Mouse (Mus musculus): ENCODE data around the gene Ccdc57.

The Ccdc57 gene

DNA sequence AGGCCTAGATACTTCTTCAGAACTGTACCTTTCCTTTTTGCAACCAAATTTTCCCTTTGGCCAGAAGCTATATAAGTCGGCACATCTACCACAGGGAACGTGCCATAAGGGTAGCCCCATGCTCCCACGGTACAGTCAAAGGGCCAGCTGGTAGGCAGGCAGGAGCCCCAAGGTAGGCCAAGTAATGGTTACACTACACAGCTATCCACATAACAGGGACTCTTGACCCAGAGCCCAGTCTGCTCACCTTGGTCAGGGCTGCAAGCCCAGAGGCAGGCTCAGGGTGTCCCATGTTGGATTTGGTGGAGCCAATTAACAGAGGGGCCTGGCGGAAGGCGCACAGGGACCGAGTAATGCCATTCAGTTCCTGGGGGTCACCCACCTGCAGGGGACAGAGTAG is 113.1 kb downstream of the Ccdc57 start:
- no peak for DNase-seq

DNA sequence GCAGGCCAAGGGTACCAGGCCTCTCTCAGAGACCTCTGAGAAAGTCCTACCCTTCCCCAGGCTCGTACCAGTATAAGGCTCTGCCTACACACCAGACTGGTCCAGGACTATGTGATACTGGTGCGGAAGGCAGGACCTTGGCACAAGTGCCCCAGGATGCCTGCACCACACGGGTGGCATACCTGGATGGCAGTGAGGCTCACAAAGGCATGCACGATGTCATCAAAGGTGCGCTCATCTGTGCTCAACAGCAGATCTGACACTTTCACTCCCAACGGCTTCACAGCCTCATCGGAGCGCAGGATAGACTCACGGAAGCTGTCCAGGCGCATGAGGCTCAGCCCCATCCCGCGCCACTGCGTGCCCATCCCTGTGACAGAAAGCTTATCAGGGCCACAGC is 114.4 kb downstream of the Ccdc57 start:
- peak in 1 of 2 experiments; percentile 31 for DNase-seq

DNA sequence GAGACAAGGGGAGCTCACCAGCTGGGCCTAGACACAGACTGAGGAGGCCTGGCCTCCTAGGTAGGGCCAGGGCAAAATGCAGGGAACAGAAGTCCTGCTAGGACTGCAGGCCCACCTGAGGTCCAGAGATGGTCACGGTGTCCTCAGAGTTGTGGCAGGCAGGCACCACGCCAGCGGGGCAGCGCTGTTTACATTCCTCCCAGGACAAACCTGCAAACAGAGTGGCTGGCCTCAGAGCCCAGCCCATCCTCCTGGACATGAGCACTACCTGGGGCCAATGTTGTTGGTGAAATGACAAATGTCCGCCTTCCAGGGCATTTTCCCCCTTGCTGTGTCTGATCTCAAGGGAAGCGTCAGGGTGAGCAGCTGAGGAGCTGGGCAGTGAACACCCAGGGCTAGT is 115.3 kb downstream of the Ccdc57 start:
- no peak for DNase-seq

DNA sequence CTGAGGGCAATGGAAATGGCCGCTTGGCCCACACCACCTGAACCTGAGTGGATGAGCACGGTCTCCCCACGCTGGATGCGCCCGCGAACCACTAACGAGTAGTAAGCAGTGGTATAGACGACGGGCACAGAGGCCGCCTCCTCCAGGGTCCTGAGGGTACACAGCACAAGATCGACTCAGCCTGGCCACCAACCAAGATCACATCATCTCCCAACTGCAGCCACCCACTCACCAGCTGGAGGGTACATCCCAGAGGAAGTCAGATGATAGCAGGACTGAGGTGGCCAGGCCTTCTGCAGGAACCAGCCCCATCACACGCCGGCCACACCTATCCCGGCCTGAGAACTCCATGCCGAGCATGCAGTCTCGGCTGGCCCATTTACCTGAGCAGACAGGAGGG is 120.6 kb downstream of the Ccdc57 start:
- no peak for DNase-seq

DNA sequence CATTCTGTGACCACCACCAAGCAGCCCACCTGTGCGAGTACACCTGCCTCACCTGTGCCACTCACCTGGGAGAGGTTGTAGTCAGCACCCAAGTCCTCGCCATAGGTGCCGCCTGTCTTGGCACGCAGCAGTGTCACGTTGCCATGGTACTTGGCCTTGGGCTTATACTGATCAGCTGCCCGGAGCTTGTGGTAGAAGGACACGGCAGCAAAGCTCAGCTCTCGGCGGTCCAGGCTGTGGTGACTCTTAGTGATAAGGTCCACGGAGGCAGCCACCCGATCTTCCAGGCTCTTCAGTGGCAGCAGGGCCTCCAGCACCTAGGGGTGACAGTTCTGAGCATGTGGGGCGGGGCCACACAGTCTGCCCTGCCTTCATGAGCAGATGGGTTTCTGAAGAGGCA is 124.7 kb downstream of the Ccdc57 start:
- DNase-seq = no peak

DNA sequence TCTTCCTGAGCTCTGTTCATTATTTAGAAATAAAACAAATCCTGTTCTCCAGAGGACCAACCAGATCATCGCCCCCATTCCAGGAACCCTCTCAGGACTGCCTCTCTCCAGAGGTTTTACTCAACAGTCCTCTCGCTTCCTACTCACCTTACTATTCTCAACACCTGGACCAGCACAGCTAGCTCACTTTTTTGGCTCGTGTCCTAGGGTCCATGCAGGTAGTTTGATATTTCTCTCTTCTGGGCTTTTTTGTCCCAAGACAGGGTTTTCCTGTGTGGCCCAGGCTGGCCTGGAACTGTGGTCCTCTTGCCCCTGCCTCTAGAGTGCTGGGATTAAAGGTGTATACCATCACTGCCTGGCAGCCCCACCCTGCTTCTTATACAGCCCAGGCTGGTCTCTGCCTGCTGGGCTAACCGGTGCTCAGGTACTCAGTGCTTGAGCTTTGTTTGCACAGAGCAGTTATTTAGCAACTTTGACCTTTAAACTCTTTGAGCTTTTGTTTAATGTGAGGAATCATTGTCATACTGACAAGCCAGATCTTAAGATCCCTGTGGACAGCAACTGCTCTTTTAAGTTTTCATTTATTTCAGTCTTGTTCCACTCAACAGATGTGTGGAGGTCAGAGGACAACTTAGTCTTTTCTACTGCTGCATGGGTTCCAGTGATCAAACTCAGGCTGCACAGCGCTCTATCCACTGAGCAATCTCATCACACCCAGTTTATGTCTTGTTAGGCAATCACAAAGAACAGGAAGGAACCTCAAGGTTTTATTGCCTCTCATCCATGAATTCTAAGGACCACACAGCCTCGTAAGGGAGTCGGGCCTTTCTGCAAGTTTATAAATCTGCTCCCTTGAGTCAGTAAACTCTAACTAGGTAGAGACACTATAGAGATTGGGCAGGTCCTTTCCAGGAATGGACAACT is 127.0 kb downstream of the Ccdc57 start:
- DNase-seq = no peak

DNA sequence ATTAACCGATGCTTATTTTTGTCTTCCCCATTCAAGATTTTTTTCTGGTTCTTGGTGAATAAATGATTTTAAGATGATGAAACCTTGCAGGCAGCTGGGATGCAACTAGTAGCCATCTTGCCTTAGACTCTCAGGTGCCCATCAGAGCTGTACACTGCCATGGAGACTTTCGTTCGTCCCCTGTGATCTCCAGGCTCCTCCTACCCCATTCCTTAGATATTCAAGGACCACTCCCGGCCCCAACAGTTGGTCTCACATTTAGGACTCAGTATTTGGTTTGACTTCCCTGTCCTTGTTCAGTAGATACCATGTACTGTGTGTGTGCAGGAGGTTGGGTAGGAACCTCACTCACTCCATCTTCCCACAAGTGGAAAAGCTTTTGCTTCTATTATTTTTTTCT is 127.9 kb downstream of the Ccdc57 start:
- no peak for DNase-seq

DNA sequence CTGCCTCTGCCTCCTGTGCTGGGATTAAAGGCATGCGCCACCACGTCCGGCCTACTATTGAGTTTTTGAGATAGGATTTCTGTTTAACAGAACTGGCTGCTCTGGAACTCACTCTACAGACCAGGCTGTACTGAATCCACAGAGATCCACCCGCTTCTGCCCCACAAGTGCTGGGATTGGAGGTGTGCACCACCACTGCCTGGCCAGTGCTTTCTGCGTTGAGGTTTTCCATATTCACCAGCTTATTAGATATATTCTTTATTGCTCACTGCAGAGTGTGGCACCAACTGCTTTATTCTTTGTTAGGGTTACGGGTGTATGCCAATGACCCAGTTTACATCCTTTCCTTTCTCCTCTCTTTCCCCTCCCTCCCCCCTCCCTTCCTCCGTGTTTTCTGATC is 128.4 kb downstream of the Ccdc57 start:
- no peak for DNase-seq

DNA sequence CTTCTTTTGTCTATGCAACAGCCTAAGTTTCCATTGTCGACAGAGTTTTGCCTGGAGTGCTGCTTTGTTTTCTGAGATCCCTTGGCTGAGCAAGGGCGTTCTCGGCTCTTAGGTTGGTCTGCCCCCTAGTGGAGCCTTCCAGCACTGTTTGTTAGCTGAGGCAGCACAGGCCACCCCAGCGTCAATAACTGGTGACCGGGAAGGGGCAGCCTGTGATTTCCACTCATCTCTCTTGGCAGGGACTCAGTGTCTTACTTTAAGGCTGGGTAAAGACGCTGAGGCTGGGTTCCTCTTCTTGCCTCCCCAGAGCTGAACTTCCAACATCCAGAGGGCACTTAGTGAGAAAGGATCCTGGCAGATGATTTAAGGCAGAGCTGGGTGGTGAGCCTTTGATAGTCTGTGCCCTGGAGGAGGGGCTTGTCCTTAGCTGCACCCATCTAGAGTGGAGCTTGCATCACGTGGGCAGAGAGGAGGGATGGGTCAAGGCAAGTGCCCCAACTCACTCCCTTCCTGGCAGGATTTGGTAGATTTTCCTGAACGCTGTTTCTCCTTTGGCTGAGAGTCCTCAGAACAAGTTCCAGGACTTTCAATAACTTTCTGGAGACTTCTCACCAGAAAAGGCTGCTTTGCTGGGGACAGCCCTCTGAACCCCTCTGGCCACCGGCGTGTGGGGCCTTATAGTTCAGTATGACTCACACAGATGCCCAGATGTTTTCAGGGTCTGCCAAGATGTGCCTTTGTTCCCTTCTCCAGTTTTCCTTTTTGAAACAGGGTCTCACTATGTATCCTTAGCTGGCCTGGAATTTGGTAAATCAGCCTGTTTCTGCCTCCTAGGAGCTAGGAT is 132.4 kb downstream of the Ccdc57 start:
- DNase-seq = peak; percentile 91 to 97

DNA sequence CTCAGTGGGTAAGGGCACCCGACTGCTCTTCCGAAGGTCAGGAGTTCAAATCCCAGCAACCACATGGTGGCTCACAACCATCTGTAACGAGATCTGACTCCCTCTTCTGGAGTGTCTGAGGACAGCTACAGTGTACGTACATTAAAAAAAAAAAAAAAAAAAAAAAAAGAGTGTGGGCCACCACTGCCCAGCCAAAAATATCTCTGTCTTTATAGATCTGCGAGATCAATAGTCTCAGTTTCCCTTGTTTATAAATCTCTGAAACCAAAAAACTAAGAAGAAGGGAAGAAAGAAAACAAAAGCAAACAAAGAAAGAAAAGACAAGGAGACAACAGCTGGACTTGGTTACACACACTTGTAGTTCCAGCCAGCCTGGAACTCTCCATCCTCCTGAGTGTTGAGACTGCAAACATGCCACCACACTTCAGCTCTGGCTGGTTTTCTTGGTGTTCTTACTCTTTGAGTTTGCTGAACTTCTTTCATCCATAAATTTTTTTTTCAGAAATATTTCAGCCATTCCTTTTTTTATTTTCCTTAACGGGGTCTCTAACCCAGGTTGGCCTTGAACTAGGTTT is 133.3 kb downstream of the Ccdc57 start:
- DNase-seq = no peak

DNA sequence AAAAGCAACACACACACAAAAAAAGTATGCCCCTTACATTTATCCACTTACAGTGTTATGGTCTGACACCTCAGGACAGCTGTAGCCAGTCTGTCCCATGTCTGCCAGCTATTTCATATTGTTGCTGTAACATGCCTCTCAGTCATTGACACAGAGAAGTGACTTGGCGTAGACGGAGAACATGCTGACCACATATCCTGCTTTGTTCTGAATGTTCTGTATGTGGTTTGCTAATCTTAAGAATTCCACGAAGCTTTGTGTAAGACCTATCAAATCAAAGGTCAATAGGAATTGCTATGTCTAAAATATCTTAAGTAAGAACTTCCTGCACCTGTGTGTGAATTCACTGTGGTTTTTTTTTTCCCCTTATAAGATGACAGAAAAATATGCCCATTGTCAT is 134.4 kb downstream of the Ccdc57 start:
- no peak for DNase-seq

DNA sequence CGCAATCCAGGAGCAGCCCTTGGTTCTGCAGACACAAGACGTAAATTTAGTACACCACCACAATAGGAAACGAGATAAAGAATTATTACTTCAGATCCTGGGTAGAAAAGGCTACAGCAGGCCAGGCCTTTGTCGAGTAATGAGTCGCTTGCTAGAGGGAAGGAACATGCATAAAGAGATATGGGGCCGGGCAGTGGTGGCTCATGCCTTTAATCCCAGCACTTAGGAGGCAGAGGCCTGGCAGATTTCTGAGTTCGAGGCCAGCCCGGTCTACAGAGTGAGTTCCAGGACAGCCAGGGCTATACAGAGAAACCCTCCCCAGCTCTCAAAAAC is 136.1 kb downstream of the Ccdc57 start:
- no peak for DNase-seq

DNA sequence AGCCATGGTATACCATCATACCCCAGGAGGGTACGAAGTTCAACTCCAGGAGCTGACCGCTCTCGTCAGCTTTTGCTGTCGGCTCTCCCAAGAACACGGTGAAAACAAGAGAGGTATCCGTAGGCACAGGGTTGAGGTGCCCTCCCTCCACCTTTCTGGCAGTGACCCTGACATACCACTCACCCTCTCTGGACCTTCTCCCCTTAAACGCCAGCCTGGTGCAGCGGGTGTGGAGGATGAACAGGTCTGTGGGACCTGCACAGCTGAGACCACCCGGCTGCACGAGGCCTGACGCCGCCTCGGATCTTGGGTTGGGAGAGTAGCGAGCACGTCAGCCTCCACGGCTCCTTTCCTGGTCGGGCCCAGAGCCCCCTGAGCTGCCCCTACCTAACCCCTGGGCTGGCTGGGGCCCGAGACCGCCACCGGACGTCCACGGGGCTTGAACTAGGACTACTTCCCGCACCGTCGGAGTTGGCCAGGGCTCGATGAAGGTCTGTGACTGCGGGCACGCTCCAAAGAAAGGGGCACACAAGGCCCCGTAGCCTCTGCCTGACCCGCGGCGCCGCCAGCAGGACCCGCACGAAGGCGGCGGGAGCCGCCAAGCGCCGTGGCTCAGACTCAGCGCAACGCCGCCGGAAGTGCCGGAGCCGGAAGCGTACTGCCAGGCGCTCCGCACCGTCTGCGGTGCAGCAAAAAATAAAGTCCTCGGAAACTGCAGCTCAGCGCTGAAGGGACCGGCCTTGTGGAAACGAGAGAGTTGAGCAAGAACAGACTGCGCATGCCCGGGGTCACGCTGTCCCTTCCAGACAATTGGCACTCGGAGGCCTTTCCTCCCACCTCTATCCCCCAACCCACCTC is 136.7 kb downstream of the Ccdc57 start, which contains the start of gene Dus1l:
TSS of gene Dus1l (minus strand) at position 648 of the 858 bp plus-strand sequence.
- peak; percentile 96 to 97 for DNase-seq

DNA sequence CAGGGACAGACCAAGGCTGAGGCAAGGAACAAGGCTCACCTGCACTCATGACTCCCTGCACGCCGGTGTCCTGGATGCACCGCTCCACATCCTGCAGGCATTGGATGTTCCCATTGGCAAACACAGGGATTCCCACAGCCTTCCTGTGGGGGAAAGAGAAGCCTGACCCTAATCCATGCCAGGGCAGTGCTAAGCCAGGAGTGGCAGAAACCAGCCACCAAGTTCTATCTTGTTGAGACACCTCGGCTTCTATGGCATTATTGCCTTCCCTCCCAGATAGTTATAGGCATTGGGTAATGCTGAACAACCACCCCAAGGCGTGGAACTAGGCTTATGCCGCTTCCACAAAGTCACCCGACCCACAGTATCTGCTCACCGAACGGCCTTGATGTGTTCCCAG is 140.0 kb downstream of the Ccdc57 start:
- DNase-seq = no peak

DNA sequence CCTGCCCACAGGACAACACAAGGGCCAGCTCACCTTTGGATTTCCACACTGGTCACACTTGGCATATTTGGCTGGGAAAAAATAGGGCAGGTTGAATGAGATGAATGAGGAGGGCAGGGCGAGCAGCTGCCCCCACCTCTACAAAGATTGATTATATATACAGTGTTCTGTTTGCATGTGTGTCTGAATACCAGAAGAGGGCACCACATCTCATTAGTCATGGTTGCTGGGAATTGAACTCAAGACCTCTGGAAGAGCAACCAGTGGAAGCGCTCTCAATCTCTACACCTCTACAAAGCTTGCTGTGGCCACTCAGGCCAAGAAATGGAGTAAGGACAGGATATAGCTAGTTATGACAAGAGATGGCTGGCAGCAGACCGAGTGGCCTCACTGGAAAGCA is 142.9 kb downstream of the Ccdc57 start:
- peak in 1 of 2 experiments; percentile 24 for DNase-seq

DNA sequence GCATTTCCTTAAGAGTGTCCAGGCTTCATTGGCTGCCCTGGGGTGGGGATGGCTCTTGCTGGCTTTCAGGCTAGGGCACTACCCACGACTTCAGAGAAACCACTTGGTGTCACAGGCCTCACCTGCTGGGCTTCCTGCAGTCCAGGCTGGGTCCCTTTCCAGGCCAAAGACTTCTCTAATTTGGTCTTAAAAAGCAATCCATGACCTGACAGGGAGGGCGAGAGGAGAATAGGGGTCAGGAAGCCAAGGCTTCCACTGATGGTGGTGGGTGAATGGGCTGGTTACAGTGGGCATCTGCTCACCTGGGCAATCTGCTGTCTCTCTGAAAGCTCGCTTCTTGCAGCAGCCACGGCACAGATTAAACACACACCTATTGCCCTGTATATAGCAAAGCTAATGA is 143.3 kb downstream of the Ccdc57 start:
- peak in 1 of 2 experiments; percentile 33 for DNase-seq

DNA sequence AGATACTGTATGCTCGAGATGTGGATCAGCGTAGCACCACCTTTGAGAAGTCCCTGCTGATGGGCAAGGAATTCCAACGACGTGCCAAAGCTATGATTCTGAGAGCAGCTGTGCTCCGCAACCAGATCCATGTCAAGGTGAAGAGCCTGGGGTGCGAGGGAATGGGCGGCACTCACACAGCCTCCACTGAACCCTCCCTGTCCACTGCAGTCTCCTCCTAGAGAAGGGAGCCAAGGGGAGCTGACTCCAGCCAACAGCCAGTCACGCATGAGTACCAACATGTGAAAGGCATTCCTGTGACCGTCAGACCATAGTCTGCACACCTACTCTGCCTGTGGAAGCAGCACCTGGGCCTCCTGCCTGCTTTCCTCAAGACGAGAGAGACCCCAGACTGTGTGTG is 144.2 kb downstream of the Ccdc57 start:
- peak; percentile 25 to 73 for DNase-seq

DNA sequence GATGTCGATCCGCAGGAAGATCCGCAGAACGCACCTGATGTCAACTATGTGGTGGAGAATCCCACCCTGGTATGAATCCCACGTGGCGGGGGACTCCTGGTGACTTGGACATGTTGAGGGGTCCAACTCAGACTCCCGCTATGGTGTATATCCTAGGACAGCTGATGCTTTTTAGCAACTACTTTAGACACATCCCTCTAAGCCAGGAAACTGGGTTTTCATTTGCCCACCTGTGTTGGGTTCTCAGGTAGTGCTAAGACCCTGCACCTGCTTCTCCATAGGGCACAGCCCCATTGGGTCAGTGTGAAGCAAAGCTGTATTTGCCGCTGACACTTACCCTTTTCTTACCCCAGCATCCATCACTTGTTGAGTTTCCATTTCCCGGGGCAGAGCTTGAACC is 147.5 kb downstream of the Ccdc57 start:
- peak in 1 of 2 experiments; percentile 24 for DNase-seq

DNA sequence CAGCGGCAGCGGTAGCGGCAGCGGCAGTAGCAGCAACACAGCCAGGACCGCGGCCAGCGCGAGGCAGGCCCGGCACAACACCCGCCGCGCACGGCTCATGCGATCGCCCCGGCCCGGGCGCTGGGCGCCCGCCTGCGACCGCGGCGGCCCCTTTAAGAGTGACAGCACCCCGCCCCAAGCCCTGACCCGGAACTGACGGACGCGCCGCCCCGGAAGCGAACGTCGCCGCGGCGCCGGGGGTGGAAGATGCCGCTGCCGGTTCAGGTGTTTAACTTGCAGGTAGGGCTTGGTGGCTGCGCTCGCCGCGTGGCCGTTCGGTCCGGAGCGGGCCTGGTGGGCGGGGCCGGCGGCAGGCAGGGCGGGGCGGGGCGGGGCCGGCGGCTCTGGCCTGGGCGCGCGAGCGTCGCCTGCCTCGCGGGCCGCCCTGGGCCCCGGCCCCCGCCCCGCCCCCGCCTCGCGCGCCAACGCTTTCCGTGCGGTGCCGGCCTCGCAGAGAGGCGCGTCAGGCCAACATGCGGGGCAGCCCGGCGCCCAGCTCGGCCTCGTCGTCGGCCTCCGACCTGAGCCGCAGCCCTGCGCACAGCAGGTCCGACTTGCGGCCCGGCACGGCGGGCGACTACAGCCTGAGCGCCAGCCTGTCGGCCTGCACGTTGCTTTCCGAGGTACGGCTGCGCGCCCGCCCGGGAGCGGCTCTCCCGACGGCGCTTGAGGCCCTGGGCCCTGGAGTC is 148.4 kb downstream of the Ccdc57 start, which contains the start of the genes Rfng and Gps1:
TSS of gene Rfng (minus strand) at position 144 of the 728 bp plus-strand sequence.
TSS of gene Gps1 (plus strand) at position 209 of the 728 bp plus-strand sequence.
- DNase-seq = peak; percentile 85 to 93

DNA sequence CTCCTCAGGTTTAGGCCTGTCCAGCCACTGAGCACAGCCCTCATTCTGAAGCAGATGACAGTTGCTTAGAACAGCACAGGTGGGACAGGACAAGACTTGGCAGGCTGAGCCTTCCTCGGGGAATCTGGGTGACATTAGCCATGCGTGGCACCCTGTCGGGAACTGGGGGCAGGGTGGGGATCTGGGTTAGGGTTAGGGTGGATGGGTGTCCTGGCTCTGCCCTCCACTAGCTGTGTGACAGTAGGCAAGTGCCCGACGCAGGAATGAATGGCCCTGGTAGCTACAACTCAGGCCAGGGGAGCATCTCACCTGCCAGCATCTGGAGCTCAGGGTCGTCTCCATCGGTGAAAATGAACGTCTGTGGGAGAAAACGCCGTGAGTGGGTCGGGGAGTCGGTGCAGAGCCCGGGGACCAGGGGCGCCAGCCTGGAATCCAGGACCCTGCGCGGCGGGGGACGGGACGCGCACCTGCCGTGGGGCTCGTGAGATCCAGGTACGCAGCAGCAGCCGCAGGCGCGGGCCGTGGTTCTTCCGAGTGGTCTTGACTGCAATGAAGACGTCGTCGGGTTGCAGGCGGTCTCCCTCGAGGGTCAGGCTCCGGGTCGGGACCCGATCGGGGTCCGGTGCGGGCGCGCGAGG is 149.1 kb downstream of the Ccdc57 start:
- DNase-seq = peak in 1 of 2 experiments; percentile 52

DNA sequence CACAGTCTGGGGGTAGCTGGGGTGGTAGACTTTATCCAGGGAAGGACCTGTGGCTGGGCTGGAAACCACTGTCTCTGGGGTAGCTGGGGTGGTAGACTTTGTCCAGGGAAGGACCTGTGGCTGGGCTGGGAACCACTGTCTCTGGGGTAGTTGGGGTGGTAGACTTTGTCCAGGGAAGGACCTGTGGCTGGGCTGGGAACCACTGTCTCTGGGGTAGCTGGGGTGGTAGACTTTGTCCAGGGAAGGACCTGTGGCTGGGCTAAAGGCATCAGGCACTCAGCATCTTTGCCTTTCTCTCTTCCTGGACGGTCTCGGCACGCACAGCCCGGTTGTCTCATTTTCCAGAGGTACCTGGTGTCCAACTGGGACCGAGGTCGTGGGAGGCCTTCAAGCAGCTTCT is 151.3 kb downstream of the Ccdc57 start:
- peak in 1 of 2 experiments; percentile 72 for DNase-seq

All from kidney, postnatal 25 days (tissue).